Mouse (Mus musculus) liver, embryonic 14.5 days (tissue): ENCODE results near the gene Fastk.

Experiments
- CTCF ChIP-seq: IDR thresholded peaks from 2 replicates; pipeline ENCODE4 v1.5.1; 2016; ENCODE audit warnings: antibody characterized with exemption, low read depth, control low read depth
- EP300 ChIP-seq: IDR thresholded peaks from 2 replicates; pipeline ENCODE4 v1.6.1; 2016; ENCODE audit warnings: antibody characterized with exemption, low read depth

GRCm38 (mm10) chr5:24443204-24443603, 1.9 kb downstream of the Fastk start:
- no peak for TF ChIP-seq CTCF
- TF ChIP-seq EP300: no peak
